Mouse (Mus musculus) small intestine, adult 2 months (tissue): ENCODE results near the gene Fiz1. TPM values are rescaled to one million over a fixed set of nuclear protein-coding genes. Genes with fewer than 3 reads are reported as not detected.

ENCODE experiments used
- H3K27ac ChIP-seq: fragments of 200-500 bp; 2 replicates; pipeline ENCODE4 v1.5.1; 2012; ENCODE audit warnings: low read depth, low read length, control low read depth, inconsistent platforms; ENCODE audit not compliant: insufficient read depth
- H3K27me3 ChIP-seq: fragments of 200-500 bp; 2 replicates; pipeline ENCODE4 v1.6.1; 2012; ENCODE audit warnings: mild to moderate bottlenecking, moderate library complexity, low read length, inconsistent platforms; ENCODE audit not compliant: control insufficient read depth, insufficient read depth
- H3K36me3 ChIP-seq: fragments of 200-500 bp; 2 replicates; pipeline ENCODE4 v1.6.1; 2012; ENCODE audit warnings: mild to moderate bottlenecking, low read length, control low read depth, inconsistent platforms; ENCODE audit not compliant: control insufficient read depth, insufficient read depth
- H3K4me1 ChIP-seq: fragments of 200-500 bp; 2 replicates; pipeline ENCODE4 v1.6.1; 2012; ENCODE audit warnings: low read length, inconsistent platforms, mixed read lengths; ENCODE audit not compliant: control insufficient read depth, insufficient read depth, insufficient read length
- H3K4me3 ChIP-seq: fragments of 200-500 bp; 2 replicates; pipeline ENCODE4 v1.5.1; 2012; ENCODE audit warnings: low read depth, mild to moderate bottlenecking, control low read depth, inconsistent platforms, low read length, moderate library complexity
- CTCF ChIP-seq: fragments of 200-500 bp; IDR thresholded peaks from 2 replicates; pipeline ENCODE4 v1.5.1; 2012; ENCODE audit warnings: low read depth, mild to moderate bottlenecking, control low read depth, inconsistent platforms, low read length, moderate library complexity, mixed read lengths; ENCODE audit not compliant: insufficient replicate concordance, insufficient read length; ENCODE audit errors: extremely low read depth
- POLR2A ChIP-seq: fragments of 200-500 bp; IDR thresholded peaks from 2 replicates; pipeline ENCODE4 v1.6.1; 2012; ENCODE audit warnings: low read depth, mild to moderate bottlenecking, control low read depth, inconsistent platforms, low read length, moderate library complexity
- WGBS: fragments of 180-500 bp; shearing (Covaris S2); methylation state at CpG from one replicate; pipeline ENCODE4 v1.1.7; 2018; 5-methylcytosine and 5-hydroxymethylcytosine counted together
- polyA plus RNA-seq: library from polyadenylated mRNA; depleted of rRNA; stranded (reverse); fragments of >200 nt; gene quantifications from 2 replicates; pipeline ENCODE4 v1.2.3, GENCODE M21; 2012

The Fiz1 gene
- polyA plus RNA-seq, 1 experiment = 31.4 TPM

DNA sequence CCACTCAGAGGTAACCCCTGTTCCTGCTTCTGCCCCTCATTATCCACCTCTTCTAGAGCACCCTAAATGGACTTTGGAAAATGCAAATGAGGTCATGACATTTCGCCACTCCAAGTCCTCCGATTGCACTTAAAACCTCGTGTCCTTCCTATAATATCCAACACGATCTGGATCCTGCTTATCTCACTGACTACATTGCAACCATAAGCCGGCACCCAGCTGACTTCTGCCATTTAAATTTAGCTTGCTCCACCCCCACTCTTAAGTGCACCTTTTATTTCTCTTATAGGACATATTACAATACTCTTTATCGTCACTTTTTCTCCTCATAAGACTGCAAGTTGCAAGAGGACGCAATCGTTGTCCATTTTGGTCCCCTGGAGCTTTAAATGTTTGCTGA lies 23.0 kb upstream of the Fiz1 start:
- Histone ChIP-seq H3K4me1 (peaks cover 2% of the 10 kb centered on the region; the same call in 1 of the 2 replicates), H3K4me3 (no peak overlapping the region), H3K27ac (no peak overlapping the region), H3K36me3 (peaks cover 13% of the 10 kb centered on the region), H3K27me3 (no peaks in the 10 kb centered on the region)
- no peak for TF ChIP-seq POLR2A
- no peak for TF ChIP-seq CTCF
- WGBS = 61% methylated on average over 8 of the region's 8 CpGs

DNA sequence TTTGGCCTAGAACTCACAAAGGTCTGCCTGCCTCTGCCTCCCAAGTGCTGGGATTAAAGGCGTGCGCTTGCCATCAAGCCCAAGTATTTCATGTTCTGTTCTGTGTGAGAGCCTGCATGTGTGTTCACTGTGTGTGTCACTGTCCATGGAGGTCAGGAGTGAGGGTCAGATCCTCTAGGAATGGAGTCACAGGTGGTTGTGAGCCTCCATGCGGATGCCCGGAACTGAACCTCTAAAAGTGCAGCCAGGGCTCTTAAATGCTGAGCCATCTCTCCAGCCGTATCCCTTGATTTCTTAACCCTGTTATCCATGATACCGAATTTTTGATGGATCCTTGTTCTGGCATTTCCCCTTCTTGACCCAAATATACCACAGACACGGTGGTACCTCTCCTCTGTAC lies 22.5 kb upstream of the Fiz1 start:
- no peak for TF ChIP-seq CTCF
- TF ChIP-seq POLR2A = no peak

DNA sequence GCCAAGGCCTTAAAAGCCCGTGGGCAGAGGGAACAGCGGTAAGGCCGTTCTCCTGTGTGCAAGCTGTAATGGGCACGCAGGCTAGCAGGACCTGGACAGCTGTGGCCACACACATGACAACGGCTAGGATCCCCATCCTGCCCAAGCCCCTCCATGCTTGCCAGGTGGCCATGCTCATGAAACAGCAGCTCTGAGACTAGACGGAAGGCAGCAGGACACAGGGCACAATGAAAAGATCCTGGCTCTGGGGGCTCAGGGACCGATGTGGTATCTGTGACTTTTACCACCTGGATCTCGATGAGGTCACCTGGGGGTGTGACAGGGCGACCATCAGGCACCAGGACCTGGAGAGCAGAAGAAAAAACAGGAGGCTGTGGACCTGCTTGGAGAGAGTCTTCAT lies 21.6 kb upstream of the Fiz1 start:
- H3K27ac ChIP-seq = no peak overlapping the region
- no peak overlapping the region for H3K4me3 ChIP-seq
- H3K27me3 ChIP-seq = no peaks in the 10 kb centered on the region
- WGBS = 94% methylated on average over 9 of the region's 9 CpGs
- H3K4me1 ChIP-seq = peaks cover 2% of the 10 kb centered on the region; the same call in 1 of the 2 replicates
- H3K36me3 ChIP-seq = peaks cover 26% of the 10 kb centered on the region
- TF ChIP-seq POLR2A (no peak), CTCF (no peak)

More for the DNA sequence above, 22.5 kb upstream of the Fiz1 start:
- peaks cover 17% of the 10 kb centered on the region for H3K36me3 ChIP-seq
- no peak overlapping the region for H3K4me3 ChIP-seq
- H3K27ac ChIP-seq = no peak overlapping the region
- H3K4me1 ChIP-seq = peaks cover 2% of the 10 kb centered on the region; the same call in 1 of the 2 replicates
- WGBS = 92% methylated on average over 7 of the region's 7 CpGs
- H3K27me3 ChIP-seq = no peaks in the 10 kb centered on the region

DNA sequence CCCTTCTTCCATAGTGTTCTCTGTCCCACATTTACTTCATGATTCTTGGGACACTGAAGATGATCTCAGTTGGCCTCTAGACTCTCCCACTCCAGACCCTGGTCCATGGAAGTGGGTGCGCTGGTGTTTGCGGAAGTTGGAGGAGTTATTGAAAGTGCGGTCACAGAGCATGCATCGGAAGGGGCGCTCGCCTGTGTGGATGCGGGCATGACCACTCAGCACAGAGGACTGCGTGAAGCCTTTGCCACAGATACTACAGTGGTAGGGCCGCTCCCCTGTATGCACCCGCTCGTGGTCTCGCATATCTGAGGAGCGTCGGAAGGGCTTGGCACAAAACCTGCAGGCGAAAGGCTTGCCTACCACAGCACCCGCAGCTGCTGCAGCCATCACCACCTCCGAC lies 21.1 kb upstream of the Fiz1 start:
- no peak overlapping the region for H3K4me3 ChIP-seq
- WGBS = 97% methylated on average over 17 of the region's 17 CpGs
- H3K27ac ChIP-seq = no peak overlapping the region
- H3K36me3 ChIP-seq = peaks cover 31% of the 10 kb centered on the region
- H3K27me3 ChIP-seq = no peaks in the 10 kb centered on the region
- H3K4me1 ChIP-seq = peaks cover 2% of the 10 kb centered on the region; the same call in 1 of the 2 replicates
- TF ChIP-seq CTCF = no peak
- no peak for TF ChIP-seq POLR2A

DNA sequence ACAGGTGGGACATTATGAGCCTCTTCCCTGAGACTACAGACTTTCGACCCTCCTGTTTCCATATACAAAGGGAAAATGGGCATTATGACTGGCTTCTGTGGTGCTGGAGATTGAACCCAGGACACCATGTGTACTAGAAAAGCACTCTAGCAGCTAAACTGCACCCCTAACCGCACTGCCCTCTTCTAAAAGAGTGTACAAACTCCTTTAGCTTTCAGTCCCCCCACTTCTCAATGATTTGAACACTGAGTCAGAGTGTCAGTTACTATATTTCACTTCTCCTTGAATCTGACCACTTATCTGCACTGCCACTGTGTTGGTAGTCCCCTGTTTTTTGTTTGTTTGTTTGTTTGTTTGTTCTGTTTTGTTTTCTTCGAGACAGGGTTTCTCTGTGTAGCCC lies 19.3 kb upstream of the Fiz1 start, which contains the start of gene 4632433K11Rik:
TSS of gene 4632433K11Rik (plus strand) at position 301 of the 400 bp plus-strand sequence.
- 74% methylated on average over 3 of the region's 3 CpGs for WGBS
- peaks cover 49% of the 10 kb centered on the region for H3K36me3 ChIP-seq

DNA sequence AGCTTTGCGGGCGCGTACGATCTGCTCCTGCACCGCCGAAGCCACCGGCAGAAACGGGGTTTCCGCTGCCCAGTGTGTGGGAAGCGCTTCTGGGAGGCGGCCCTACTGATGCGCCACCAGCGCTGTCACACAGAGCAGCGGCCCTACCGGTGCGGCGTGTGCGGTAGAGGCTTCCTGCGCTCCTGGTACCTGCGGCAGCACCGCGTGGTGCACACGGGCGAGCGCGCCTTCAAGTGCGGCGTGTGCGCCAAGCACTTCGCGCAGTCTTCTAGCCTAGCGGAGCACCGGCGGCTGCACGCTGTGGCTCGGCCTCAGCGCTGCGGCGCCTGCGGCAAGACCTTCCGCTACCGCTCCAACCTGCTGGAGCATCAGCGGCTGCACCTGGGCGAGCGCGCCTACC lies 17.0 kb upstream of the Fiz1 start:
- no peak overlapping the region for H3K4me3 ChIP-seq
- 95% methylated on average over 46 of the region's 46 CpGs for WGBS
- no peak overlapping the region for H3K27ac ChIP-seq
- H3K36me3 ChIP-seq = peaks cover 50% of the 10 kb centered on the region
- H3K4me1 ChIP-seq = no peaks in the 10 kb centered on the region
- H3K27me3 ChIP-seq = no peaks in the 10 kb centered on the region
- TF ChIP-seq POLR2A (no peak), CTCF (no peak)

More for the DNA sequence above, 19.3 kb upstream of the Fiz1 start, which contains the start of gene 4632433K11Rik:
- no peak within 1 kb of the TSS for H3K4me3 ChIP-seq
- H3K27ac ChIP-seq = no peak within 1 kb of the TSS
- H3K27me3 ChIP-seq = no peaks in the 10 kb centered on the region
- H3K4me1 ChIP-seq = peaks cover 2% of the 10 kb centered on the region; the same call in 1 of the 2 replicates
- TF ChIP-seq CTCF (no peak), POLR2A (no peak)

DNA sequence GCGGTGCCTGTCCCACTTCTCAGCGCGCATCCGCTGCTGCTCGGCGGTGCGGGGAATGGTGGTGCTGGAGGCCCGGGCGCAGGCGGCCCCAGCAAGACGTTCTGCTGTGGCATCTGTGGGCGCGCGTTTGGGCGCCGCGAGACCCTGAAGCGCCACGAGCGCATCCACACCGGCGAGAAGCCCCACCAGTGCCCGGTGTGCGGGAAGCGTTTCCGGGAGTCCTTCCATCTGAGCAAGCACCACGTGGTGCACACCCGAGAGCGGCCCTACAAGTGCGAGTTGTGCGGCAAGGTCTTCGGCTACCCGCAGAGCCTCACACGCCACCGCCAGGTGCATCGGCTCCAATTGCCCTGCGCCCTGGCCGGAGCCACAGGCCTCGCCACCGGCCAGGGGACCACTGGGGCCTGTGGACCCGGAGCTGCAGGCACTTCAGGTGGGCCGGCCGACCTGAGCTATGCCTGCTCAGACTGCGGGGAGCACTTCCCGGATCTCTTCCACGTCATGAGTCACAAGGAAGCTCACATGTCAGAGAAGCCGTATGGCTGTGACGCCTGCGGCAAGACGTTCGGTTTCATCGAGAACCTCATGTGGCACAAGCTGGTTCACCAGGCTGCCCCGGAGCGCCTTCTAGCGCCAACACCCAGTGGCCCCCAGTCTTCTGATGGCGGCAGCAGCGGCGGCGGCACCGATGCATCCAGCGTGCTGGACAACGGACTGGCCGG lies 16.2 kb upstream of the Fiz1 start:
- Histone ChIP-seq H3K4me3 (no peak overlapping the region), H3K27me3 (no peaks in the 10 kb centered on the region), H3K36me3 (peaks cover 46% of the 10 kb centered on the region), H3K27ac (no peak overlapping the region), H3K4me1 (no peaks in the 10 kb centered on the region)
- TF ChIP-seq POLR2A = no peak
- TF ChIP-seq CTCF = no peak
- 94% methylated on average over 63 of the region's 63 CpGs for WGBS
